Mouse (Mus musculus) right cerebral cortex, adult 18-20 months (tissue): ENCODE data around the gene Ccdc122.
"Not testable (repeated sequence)": the region's sequence is repeated elsewhere in the genome, so short reads cannot be mapped to it uniquely, and the experiment has no call there.

Experiments used
- DNase-seq: peaks from one replicate; pipeline ENCODE4 v3.0.0; 2022; ENCODE audit warnings: mixed read lengths

Gene Ccdc122

DNA sequence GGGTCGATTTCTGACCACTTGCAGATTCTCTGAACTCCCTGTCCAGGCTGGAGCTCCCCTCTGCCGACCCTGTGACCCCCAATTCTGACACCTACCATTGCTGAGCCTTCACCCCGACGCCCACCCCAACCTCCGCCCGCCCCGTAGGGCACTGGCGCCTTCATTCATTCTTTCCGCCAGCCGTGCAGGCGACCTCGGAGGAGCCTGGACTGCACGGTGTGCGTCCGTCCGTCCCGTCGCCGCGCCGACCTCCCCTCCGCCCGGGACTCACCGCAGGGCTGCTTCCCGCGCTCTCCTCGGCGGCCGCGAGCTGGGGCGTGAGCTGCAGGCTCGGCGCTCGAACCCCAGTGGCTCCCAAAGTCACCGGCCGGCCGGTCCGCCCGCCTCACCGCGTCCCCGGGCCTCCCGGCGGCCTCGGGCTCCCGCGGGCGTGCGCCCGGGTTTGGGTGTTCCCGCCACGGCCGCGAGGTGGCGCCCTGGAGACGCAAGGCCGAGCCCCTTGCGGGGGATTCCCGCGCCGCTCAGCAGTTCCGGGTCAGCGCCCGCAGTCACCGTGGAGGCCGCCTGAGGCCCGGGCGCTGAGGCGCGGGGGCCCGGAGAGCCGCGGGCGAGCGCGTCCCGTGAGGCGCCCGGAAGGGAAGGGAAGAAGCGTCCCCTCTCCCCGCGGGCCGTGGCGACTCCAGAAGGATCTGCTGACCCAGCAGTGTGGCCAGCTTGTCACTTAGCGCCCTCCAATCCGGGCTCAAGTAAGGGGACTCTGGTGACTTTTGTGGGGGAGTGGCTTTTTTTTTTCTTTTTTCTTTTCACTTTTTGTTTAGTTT, at the start of gene Ccdc122, which contains the start of gene Lacc1:
Ccdc122 (plus strand) TSS at position 547 of the 821 bp plus-strand sequence.
Lacc1 (minus strand) TSS at position 679 of the 821 bp plus-strand sequence.
- DNase-seq = peak; percentile 57

DNA sequence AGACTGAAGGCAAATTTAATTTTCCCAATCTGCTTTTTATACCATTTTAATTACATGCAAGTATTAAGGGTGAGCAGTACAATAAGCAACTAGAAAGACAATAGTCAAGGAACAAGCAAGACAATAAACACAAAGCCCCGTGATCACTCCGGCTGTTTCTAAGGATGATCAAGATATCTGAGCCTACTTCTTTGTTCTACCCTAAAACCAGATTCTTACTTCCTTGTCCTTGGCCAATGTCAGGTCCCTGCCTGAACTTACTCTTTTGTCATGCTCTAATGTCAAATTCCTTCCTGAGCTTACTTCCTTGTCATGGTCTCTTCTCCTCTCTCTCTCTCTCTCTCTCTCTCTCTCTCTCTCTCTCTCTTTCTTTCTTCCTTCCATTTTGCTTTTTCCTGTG, 46.2 kb upstream of the Ccdc122 start:
- DNase-seq = not testable (repeated sequence)

DNA sequence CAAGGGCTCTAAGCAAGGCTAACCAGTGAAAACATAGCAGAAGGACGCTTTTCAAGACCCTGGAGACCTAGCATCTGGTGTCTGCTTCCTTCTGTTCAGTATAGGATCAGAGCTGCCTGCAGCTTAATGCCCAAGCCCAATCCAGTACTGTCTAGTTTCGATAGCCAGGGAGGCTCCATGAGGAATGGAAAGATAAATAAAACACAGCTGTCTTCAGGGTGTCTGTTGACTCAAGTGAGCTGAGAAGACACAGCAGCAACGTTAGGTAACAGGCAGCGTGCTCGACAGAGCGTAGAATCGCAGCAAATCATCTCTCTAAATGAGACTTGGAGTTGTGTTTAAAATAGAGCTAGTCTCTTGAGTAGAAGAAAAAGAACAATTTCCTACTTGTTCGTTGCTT, 31.8 kb upstream of the Ccdc122 start:
- peak; percentile 17 for DNase-seq

DNA sequence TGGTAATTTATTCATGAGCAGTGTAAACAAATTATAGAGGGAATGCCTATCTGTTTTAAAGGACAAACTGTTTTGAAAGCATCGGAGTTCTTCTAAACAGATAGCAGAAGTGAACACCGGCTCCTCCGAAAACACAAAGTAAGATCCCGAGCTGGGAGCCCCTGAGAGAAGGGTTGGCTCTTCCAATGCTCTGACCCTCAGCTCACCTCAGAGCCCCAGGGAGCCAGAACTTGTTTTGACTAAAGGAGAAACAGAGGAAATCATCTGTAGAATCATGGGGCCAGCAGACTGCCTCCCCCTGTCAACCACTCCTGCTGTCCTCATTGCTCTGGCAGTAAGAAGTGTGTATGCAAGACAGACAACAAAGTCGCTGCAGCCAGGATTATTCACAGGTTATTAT, 31.0 kb upstream of the Ccdc122 start:
- no peak for DNase-seq

DNA sequence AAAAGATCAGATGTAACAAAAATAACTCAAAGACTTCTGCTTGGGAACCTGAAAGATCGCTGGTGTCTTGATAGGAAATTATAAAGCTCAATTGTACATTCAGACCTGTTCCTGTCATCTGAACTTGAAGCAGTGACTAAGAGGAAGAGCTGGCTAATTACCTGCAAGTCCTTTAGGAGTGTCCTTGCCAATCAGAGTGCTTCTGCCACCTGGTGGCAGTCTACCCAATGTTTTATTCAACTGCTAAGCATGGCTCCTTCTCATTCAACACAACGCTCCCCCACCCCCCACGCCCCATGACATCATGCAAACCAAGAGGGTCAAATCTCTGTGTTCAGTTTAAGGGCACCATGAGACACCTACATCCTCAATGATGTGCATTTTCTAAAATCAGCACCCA, 28.3 kb upstream of the Ccdc122 start:
- DNase-seq = peak; percentile 82

DNA sequence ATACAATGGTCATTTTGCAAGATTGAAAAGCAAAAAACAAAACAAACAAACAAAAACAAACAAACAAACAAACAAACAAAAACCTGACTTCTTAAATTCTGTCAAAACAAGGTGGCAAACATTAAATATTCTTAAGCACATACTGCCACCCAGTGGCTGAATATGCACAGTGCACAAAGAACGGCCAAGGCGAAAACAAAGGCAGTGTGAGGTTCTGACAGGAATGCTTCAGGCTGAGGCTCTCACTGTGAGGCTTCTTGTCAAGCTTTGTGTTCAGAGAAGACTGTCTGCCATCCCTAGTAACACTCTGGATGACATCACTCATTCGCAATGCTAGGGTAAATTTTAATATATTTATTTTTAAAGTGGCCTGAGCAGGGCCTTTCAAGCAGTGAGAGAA, 24.8 kb upstream of the Ccdc122 start:
- DNase-seq = peak; percentile 42

DNA sequence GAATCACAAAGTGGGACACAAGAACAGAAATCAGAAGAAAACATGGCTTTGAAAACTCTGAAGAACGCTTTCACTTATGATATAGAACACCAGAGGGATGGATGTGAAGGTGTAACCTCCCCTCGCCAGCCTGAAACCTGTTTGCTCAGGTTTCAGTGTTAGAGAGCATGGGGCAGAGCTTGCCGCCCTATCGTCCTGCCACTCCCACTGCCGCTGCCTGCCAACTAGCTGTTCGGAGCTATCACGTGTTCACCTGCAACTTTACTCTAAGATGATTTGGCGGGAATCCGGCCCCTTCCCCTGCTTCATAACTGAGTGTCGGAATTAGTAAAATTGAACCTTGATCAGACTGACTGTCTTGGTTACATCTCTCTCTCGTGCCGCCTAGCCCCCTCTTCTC, 19.8 kb upstream of the Ccdc122 start:
- DNase-seq = not testable (repeated sequence)

DNA sequence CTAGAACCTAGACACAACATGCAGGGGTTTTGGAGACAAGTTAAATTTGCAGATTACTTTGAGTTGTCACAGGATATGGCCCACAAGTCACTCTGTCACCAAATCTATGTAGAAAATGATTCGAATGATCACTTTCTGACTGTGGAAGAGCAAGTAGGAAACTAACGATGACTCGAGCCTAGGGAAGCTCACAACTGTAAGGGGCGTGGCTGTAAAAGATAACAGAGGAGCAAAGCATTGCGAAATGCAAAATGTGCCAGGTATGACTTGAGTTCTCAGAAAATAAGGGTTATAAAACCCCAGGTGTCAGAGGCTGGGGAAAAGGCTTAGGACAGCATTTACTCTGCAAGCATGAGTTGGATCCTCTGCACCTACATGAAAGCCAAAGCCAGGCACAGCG, 19.4 kb upstream of the Ccdc122 start:
- DNase-seq = no peak

DNA sequence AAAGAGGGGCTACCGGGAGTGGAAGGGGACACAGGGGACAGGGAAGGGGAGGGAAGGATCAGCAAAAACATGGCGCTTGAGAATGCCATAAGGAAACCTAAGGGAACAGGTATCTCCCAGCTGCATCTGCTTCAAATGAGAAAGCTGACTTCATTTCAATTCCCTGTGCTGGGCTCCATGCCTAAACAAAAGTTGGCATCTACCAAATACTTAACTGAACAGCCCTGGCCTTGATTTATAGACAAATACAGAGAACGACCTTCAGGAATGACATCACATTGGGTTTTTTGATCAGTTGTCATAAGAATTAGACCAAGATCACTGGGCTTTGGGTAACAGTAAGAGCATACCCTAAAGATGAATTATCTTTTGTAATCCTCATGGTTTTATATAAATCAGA, 12.1 kb upstream of the Ccdc122 start:
- no peak for DNase-seq

DNA sequence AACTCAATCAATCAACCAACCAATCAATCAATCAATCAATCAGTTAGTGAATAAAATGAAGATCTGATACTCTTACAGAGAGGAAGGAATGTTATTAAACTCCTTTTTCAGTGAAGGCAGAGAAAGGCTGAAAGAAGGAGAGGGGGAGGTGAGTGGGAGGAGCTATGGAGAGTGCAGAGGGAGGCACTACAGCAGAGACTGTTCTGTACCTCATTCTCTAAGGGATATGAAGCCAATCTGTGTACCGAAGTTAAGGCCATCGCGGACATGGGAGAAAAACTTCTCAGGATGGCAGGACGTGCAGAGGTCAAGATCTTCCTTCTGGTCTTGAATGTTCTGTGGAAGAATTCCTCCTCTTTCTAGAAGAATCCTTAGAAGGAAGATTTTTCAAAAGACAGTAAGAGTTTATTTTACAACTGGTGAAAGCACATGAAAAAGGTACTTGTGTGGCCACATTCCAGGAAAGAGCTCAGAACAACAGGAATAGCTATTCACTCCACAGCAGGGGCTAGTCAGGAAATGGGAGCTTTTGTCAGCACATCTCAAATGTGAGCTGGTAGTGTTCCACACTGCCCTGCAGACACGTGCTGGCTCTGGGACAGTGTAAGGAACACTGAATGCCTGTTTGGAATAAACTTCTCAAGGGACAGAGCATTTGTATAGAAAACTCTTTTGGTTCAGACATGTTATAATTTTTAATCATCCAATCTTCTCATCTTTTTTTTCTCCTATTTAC, 7.1 kb upstream of the Ccdc122 start:
- DNase-seq = no peak

DNA sequence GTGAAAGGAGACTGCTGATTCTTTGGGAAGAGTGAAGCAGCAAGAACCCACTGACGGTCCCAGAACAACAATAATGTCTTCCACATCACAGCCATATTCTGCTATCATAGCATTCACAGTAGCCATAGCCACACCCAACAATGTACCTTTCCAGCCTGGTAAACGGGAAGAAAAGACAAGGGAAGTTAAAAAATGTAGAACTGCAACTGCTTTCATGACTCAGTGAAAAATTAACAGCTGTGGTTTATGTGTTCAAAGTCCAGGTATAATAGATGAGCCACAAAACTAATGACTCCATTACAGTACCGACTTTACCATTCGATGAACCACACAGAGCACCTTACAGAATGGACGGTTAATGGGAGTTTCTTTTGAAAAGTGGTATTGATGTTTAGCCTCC, 5.8 kb upstream of the Ccdc122 start:
- DNase-seq = no peak

DNA sequence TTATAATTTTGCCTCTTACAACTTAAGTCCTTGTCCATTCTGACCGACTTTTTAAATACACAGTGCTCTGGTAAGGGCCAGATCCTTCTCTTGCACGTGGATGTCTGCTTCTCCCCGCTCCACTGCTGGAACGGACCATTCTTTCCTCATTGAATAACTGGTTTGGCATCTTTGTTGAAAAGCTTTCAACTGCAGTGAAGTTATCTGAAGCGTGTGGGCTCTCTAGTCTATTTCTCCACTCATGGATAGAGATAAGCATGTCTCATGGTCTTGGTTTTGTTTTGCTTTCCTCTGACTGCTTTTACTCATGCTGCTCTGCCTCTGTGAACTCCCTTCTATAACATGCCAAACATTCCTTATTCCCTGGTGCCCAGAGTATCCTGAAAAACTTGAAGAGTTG, 4.1 kb upstream of the Ccdc122 start:
- no peak for DNase-seq

DNA sequence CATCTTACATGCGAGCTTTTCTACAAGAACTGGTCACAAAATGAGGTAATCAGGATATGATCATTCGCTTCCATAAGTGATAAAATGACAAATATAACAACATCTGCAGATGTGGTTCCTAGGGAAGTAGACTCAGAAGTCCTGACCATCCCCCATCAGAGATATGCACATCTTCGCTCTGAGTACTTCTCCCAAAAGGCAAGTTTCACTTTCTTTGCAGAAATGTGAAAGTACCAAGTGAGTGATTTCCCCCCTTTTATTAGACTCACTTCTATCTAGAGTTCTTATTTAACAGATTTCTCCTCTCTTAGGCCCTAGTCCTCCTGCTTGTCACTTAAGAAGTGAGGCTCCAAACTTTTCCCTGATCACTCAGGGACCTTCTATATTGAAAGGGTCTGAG, 3.2 kb upstream of the Ccdc122 start:
- no peak for DNase-seq

DNA sequence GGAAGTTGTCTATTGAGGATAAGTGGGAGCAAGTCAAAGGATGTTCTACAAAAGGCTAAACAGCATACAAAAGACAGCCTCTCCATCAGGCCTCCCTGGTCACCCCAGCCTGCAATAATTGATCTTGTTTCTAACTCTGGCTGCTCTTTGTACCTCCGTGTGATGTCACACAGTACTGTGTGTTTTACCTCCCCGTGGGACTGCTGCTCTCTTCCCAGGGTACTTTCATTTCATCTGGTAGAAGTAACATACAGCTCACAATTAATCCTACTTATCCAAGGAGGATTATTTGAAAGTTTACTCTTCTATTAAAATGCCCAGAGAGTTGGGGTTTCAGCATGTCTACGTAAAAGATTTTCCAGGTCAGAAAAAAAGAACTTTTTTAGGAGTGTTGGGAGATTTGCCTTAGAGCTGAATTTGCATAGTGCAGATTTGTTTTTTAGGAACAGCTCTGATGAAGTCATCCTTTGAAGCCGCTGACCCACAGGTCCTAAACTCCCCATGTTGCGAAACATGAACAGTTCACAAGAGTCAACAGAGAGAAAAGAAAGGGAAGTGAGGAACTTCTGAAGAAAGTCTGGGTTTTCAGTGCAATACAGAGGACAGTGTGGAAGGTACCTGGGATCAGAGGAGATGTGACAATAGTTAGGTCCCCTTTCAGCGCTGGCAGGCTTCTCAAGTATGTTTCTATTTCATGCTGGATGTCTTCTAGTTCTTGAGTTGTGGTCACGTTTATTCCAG, 2.2 kb upstream of the Ccdc122 start:
- DNase-seq = no peak

DNA sequence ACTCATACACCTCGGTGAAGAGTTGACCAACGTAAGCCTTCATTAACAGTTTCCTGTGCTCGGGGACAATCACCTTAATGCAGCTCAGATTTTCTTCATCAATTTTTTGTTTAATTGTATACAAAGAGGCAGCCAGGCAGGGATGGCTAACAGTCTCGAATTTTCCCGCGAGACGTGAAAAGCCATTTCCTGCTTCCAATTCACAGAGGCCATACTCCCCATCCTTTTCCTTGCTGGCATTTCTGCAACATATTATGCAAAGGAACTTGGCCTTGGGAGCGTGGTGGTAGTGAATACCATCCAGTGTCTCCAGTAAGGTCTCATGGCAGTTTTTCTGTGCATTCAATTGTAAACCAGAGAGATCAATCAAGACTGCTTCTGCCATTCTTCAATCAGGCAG, 1.6 kb upstream of the Ccdc122 start:
- no peak for DNase-seq

DNA sequence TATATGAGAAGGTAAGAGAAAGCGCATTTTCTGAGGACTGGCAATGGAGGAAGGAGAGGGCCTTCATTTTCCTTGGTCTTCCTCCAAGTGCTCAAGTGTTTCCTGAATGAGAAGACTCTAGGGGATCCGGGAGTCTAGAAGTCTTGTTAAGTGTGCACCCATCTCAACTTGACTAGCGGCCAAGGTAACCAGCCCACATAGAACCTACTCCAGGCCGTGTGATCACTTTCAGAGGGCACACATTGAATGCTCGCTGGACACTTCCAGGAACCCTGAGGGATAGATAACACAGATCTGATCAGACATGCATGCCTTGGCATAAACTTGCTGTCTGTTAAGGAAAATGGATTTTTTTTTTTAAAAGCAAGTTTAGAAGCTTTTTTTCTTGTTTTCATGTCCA, 758 bp downstream of the Ccdc122 start:
- DNase-seq = no peak

DNA sequence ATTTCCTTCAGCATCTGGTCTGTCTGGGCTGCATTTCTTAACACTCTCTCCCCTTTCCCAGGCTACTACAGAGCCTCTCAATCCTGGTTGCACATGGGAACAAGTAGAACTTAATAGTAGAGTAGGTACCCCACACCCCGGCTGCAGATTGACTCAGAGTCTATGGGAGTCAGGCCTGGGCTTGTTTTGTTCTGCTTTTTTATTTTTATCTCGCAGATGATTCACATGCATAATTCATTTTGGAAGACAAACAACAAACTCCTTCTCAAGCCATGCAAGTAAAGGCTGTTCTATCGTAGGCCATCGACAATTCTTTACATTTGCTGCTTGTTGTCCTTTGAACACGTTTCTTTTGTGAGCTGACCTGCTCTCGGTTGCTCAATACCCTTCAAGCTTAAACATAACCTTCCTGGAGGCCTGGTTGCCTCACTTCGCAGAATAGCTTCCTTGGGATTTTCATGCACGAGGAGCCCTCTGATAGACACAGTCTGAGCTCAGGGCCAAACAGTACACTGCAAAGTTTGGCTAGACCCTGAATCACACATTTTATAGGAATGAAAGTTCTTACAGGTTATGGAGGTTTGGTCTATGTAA, 1.4 kb downstream of the Ccdc122 start:
- peak; percentile 29 for DNase-seq

DNA sequence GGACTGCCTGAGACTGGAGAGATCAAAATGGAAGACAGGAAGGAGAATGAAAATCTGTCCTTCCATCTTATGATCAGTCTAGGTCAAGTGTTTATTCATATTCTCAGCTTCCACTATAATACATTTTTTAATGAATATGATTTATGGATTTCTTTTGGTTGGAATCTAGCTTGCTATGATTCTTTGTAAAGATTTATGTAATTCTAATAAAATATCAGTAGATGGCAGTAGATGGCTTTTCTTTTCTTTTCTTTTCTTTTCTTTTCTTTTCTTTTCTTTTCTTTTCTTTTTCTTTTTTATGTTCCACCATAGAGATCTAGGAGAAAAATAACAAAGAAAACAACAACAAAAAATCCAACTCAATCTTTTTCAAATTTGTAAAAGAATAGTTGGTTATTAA, 16.7 kb downstream of the Ccdc122 start:
- no peak for DNase-seq

DNA sequence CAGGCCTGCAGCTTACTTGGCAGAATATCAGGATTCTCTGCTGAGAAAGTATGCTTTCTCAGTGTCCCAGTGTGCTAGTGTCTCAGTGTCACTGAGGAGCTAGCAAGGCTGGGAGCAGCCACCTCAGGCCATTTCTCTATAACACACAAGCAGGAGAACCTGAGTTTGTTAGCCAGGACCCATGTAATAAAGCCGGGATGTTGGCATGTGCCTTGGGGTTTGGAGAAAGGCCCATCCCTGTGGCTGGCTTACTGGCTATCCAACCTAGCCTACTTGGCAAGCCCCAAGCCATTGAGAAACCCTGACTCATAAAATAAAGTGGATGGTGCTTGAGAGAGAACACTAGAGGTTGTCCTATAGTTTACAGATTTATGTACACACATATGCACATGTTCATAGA, 32.8 kb downstream of the Ccdc122 start:
- DNase-seq = no peak

DNA sequence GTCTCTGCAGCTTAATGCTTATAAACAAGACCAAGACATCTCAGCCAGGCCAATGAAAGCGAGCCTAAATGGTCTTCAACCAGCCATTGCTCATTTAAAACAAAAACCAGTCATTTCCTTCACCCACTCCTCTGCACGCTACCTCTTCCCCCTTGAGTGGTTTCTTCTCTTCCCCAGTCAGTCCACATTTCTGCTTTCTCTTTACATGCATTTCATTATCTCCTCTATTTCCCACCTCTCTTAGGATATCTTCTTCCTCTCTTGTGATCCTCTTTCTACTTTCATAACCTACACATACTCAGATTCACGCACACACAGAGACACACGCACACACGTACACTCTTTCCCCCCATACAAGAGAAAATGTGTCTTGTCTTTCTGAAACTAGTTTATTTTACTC, 44.7 kb downstream of the Ccdc122 start:
- no peak for DNase-seq

DNA sequence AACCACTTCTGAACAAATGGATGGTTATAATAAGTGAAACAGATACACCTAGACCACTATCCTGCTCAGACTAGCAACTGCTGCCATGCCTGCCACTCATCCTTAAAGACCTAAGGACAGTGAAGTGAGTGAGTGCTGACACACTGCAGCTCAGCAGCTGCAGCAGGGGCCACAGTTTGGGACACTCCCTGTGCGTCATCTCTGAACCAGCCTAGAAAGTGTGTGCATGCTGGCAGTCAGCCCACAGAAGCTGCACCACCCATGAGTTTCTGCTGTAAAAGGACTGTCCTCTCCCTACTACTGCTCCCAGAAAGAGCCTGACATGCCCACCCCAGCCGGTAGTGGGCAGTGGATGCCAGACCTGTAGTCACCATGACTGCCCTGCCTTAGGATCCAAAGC, 63.7 kb downstream of the Ccdc122 start:
- no peak for DNase-seq

DNA sequence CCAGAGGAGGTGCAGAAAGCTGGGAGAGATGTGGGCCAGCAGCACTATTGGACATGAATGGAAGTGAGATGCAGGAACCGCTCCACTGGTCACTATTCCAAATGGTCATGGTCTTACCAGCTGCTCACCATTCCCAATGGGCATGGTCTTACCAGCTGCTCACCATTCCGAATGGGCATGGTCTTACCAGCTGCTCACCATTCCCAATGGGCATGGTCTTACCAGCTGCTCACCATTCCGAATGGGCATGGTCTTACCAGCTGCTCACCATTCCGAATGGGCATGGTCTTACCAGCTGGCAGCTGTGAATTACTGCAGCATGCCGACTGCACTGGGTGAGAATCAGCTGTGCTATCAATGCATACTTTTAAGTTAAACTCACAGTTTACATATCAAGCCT, 74.0 kb downstream of the Ccdc122 start:
- not testable (repeated sequence) for DNase-seq

DNA sequence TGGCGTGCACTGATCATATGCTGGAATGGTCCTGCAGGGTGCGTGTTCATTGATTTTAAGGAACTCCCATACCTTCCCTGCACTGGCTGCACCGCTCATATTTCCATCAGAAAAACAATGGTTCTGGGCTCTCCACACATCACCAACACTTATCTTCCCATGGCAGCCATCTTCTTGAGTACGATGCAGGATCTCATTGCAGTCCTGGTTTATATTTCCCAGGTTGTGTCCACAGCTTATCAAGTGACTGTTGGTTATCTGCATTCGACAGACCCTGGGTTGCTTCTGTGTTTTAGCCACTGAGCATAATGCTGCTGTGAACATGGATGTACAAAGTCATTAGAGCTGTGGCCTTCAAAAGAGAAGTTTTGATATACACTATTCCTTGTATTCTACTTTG, 94.0 kb downstream of the Ccdc122 start:
- no peak for DNase-seq
